Mouse (Mus musculus) hindbrain, postnatal 0 days (tissue): ENCODE results near the gene Gm17349. TPM values are rescaled to one million over a fixed set of nuclear protein-coding genes. Genes with fewer than 3 reads are reported as not detected.

ENCODE experiments used
- ATAC-seq: fragments of 200-750 bp; cut with Nextera tagmentation; 2 replicates; pipeline ENCODE4 v1.8.0; 2017; ENCODE audit warnings: mild to moderate bottlenecking, moderate TSS enrichment, moderate library complexity
- DNase-seq: peaks from one replicate; pipeline ENCODE4 v3.0.0-alpha.2; 2015; ENCODE audit warnings: low spot score
- H3K27ac ChIP-seq: fragments of 300-500 bp; sonication (generic); 2 replicates; pipeline ENCODE4 v1.5.1; 2014; ENCODE audit warnings: mild to moderate bottlenecking
- H3K27me3 ChIP-seq: fragments of 300-500 bp; sonication (generic); 2 replicates; pipeline ENCODE4 v1.6.1; 2014; ENCODE audit warnings: low read length, mixed read lengths; ENCODE audit not compliant: insufficient read depth
- H3K36me3 ChIP-seq: fragments of 300-500 bp; sonication (generic); 2 replicates; pipeline ENCODE4 v1.6.1; 2014; ENCODE audit warnings: low read length, mixed read lengths; ENCODE audit not compliant: insufficient read depth
- H3K4me1 ChIP-seq: fragments of 300-500 bp; sonication (generic); 2 replicates; pipeline ENCODE4 v1.6.1; 2014; ENCODE audit warnings: antibody characterized with exemption, low read length, mixed read lengths; ENCODE audit not compliant: insufficient read depth
- H3K4me2 ChIP-seq: fragments of 300-500 bp; sonication (generic); 2 replicates; pipeline ENCODE4 v1.6.1; 2014; ENCODE audit warnings: low read depth, mild to moderate bottlenecking, low read length, moderate library complexity, mixed read lengths
- H3K4me3 ChIP-seq: fragments of 300-500 bp; sonication (generic); 2 replicates; pipeline ENCODE4 v1.5.1; 2014; ENCODE audit warnings: low read length
- H3K9ac ChIP-seq: fragments of 300-500 bp; sonication (generic); replicated peaks from 2 replicates; pipeline ENCODE4 v1.6.1; 2014; ENCODE audit warnings: mild to moderate bottlenecking, low read length, moderate library complexity, mixed read lengths
- H3K9me3 ChIP-seq: fragments of 300-500 bp; sonication (generic); 2 replicates; pipeline ENCODE4 v1.6.1; 2016; ENCODE audit warnings: low read length, mixed read lengths
- CTCF ChIP-seq: IDR thresholded peaks from 2 replicates; pipeline ENCODE4 v1.5.1; 2016; ENCODE audit warnings: antibody characterized with exemption, control low read depth, low read depth
- WGBS: fragments of 180-500 bp; shearing (Covaris S2); extraction: QIAGEN DNeasy Blood & Tissue Kit; methylation state at CpG from one replicate; pipeline ENCODE4 v1.1.7; 2014; 5-methylcytosine and 5-hydroxymethylcytosine counted together
- polyA plus RNA-seq: library from polyadenylated mRNA; unstranded; fragments of >200 nt; fragmentation: Nextera tagmentation; extraction: Ambion mirVana; gene quantifications from 2 replicates; pipeline ENCODE4 v1.2.1, GENCODE M21; 2015
- total RNA-seq: library from RNA; depleted of rRNA; stranded (reverse); fragments of >200 nt; gene quantifications from 2 replicates; pipeline ENCODE4 v1.2.3, GENCODE M21; 2014

Gene Gm17349
- total and polyA plus RNA-seq, 2 experiments from 2014 or later: not detected

DNA sequence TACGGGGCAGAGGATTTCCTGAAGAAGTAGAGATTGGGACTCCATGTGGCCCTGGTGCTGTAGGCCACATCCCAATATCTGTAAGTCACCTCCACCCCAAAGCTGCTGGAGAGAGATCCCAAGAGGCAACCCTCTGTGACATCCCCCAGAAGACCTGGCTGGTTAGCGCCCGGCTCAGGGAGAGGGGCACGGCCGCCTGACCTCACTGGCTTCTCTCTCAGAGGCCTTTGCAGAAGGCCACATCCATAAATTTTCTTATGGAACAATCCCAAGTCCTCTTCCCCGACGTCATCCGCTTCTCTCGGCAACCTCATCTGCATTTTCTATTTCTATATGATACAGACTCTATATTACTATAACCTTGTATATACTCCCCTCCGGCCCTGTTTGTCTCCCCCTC, 5.6 kb downstream of the Gm17349 start:
- no peaks in the 10 kb centered on the region for H3K9me3 ChIP-seq
- TF ChIP-seq CTCF: no peak
- H3K4me2 ChIP-seq: no peak overlapping the region
- H3K36me3 ChIP-seq: peaks cover 13% of the 10 kb centered on the region; the same call in 1 of the 2 replicates
- H3K27ac ChIP-seq: no peak overlapping the region
- H3K4me1 ChIP-seq: peaks cover 14% of the 10 kb centered on the region; the same call in 1 of the 2 replicates
- no peak overlapping the region for H3K9ac ChIP-seq
- H3K4me3 ChIP-seq: no peak overlapping the region
- H3K27me3 ChIP-seq: no peaks in the 10 kb centered on the region
- 83% methylated on average over 10 of the region's 10 CpGs for WGBS
- ATAC-seq: no peak
- no peak for DNase-seq

DNA sequence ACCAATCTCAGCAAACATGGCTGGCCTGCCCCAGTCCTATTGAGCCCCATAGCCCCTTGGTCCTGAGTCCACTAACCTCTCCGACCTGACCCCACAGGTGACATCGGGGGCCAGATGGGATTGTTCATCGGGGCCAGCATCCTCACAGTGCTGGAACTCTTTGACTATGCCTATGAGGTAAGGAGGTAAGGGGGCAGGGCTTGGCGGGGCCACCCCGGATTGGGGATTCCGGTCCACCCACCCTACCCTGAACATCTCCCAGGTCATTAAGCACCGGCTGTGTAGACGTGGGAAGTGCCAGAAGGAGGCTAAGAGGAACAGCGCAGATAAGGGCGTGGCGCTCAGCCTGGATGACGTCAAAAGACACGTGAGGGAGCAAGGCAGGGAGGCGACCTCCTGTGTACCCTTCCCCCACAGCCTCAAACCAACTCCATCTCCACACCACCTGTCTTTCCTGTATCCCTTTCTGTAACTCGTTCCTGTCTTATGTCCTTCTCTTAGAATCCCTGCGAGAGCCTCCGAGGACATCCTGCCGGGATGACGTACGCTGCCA, 6.7 kb downstream of the Gm17349 start:
- no peak overlapping the region for H3K4me2 ChIP-seq
- WGBS: 46% methylated on average over 20 of the region's 20 CpGs
- no peak overlapping the region for H3K27ac ChIP-seq
- TF ChIP-seq CTCF: no peak
- ATAC-seq (no peak), DNase-seq (no peak)
- peaks cover 10% of the 10 kb centered on the region; the same call in 1 of the 2 replicates for H3K36me3 ChIP-seq
- no peak overlapping the region for H3K4me3 ChIP-seq
- H3K9ac ChIP-seq: no peak overlapping the region
- no peaks in the 10 kb centered on the region for H3K9me3 ChIP-seq
- no peaks in the 10 kb centered on the region for H3K27me3 ChIP-seq
- H3K4me1 ChIP-seq: peaks cover 9% of the 10 kb centered on the region; the same call in 1 of the 2 replicates

DNA sequence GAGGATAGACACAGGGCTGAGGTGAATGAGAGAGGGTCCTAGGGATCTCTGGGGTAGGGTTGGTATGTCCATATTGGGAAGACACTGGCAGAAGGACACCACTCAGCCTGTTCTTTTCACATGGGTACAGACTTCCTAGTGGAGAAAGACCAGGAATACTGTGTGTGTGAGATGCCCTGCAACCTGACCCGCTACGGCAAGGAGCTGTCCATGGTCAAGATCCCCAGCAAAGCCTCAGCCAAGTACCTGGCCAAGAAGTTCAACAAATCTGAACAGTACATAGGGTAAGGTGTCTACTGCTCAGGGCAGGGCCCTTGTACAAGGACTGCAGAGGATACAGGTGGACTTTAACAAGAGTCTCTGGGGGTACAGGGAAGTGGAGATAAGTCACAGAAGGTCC, 8.0 kb downstream of the Gm17349 start:
- H3K9me3 ChIP-seq: no peaks in the 10 kb centered on the region
- no peak overlapping the region for H3K4me3 ChIP-seq
- H3K27me3 ChIP-seq: no peaks in the 10 kb centered on the region
- H3K9ac ChIP-seq: no peak overlapping the region
- 47% methylated on average over 2 of the region's 2 CpGs for WGBS
- 0 out of 2 replicates have a peak, but pooled peaks cover 2% of the 10 kb centered on the region for H3K4me1 ChIP-seq
- H3K36me3 ChIP-seq: peaks cover 10% of the 10 kb centered on the region; the same call in 1 of the 2 replicates
- H3K4me2 ChIP-seq: no peak overlapping the region
- TF ChIP-seq CTCF: no peak
- no peak for DNase-seq
- no peak for ATAC-seq
- H3K27ac ChIP-seq: no peak overlapping the region

DNA sequence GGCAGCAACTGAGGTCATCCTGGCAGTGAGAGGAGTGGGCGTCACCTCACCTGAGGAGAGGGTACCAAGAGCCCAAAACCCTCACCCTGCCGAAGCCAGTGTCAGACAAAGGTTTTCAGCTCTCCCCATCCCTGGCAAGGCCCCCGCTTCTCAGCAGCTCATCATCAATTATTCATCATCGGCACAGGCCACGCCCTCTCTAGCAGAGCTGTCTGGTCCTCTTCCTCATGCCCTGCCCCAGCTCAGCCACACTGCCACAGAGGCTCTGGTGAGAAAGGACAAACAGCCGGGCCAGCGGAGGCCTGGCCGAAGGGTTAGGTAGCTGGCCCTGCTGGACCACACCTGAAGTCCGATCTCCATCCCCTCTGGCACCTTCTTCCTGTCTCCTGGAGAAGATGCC, 13.3 kb downstream of the Gm17349 start:
- 42% methylated on average over 9 of the region's 9 CpGs for WGBS
- no peak overlapping the region for H3K9ac ChIP-seq

DNA sequence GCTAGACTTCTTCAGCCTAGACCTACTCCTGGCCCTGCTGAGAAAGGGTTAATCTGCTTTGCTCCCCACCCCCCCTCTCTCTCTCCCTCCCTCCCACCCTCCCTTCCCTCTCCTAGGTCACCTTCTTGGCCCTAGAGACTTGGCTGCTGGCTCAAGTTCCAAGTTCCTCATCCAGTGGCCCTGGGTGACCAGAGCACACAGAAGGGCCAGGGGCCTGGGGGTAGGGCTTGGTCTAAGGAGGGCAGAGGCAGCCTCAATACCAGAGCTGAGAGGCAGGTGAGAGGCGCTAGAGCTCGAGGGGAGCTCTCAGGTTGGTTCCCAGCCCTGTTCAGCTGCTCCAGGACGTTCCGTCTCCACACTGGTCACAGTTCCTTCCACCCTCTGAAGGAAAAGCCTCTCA, 14.4 kb downstream of the Gm17349 start:
- Histone ChIP-seq H3K27ac (no peak overlapping the region), H3K9me3 (no peaks in the 10 kb centered on the region), H3K4me1 (no peaks in the 10 kb centered on the region), H3K27me3 (no peaks in the 10 kb centered on the region), H3K4me2 (no peak overlapping the region), H3K36me3 (no peaks in the 10 kb centered on the region), H3K4me3 (no peak overlapping the region), H3K9ac (no peak overlapping the region)
- ATAC-seq: no peak
- no peak for DNase-seq
- 25% methylated on average over 4 of the region's 4 CpGs for WGBS
- no peak for TF ChIP-seq CTCF

More for the DNA sequence above, 13.3 kb downstream of the Gm17349 start:
- no peaks in the 10 kb centered on the region for H3K27me3 ChIP-seq
- no peak overlapping the region for H3K27ac ChIP-seq
- no peak for TF ChIP-seq CTCF
- no peaks in the 10 kb centered on the region for H3K4me1 ChIP-seq
- H3K4me2 ChIP-seq: no peak overlapping the region
- H3K9me3 ChIP-seq: no peaks in the 10 kb centered on the region
- no peak overlapping the region for H3K4me3 ChIP-seq
- ATAC-seq: peak; percentile 46; the same call in 1 of the 2 replicates
- H3K36me3 ChIP-seq: peaks cover 3% of the 10 kb centered on the region; the same call in 1 of the 2 replicates
- DNase-seq: peak; percentile 39

DNA sequence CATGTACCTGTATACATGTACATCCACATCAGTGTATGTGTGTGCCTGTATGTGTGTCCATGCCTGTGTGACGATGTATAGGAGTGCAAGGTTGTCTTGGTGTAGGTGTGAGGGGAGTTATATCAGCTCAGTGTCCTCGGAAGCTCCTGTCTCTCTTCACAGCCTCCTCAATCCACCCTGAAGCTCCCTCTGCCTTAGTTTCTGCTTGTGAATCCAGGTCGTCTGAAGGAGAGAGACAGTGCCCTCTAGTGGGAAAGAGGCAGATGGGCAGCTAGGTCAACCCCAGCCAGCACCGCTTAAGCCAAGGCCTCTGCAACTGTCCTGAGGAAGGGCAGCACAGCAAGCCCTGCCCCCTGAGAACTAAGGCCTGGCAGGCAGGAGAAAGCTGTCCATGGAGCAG, 16.6 kb downstream of the Gm17349 start:
- ATAC-seq: peak; percentile 57; the same call in 1 of the 2 replicates
- no peak overlapping the region for H3K4me2 ChIP-seq
- 2% methylated on average over 4 of the region's 4 CpGs for WGBS

DNA sequence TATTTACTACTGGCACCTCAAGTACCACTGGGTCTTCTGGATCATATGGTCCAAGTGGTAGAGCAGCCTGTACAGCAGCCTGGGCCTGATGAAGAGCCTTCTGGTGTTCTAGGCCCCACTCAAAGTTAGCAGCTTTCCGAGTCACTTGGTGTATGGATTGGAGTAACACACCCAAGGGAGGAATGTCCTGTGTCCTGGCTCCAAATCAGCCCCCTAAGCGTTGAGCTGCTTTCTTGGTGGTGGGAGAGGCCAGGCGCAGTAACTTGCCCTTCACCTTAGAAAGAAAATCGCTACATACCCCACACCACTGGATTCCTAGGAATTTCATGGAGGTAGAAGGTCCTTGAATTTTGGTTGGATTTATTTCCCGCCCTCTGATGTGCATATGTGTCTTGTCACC, 21.1 kb downstream of the Gm17349 start:
- no peaks in the 10 kb centered on the region for H3K27me3 ChIP-seq
- no peak for TF ChIP-seq CTCF
- no peak overlapping the region for H3K27ac ChIP-seq
- ATAC-seq: no peak
- no peaks in the 10 kb centered on the region for H3K9me3 ChIP-seq
- no peaks in the 10 kb centered on the region for H3K36me3 ChIP-seq
- no peak overlapping the region for H3K4me3 ChIP-seq
- H3K4me1 ChIP-seq: no peaks in the 10 kb centered on the region
- no peak overlapping the region for H3K4me2 ChIP-seq
- DNase-seq: no peak
- 95% methylated on average over 5 of the region's 5 CpGs for WGBS
- no peak overlapping the region for H3K9ac ChIP-seq

More for the DNA sequence above, 16.6 kb downstream of the Gm17349 start:
- Histone ChIP-seq H3K9me3 (no peaks in the 10 kb centered on the region), H3K27me3 (no peaks in the 10 kb centered on the region), H3K9ac (no peak overlapping the region), H3K4me1 (no peaks in the 10 kb centered on the region), H3K36me3 (no peaks in the 10 kb centered on the region), H3K27ac (no peak overlapping the region), H3K4me3 (no peak overlapping the region)
- TF ChIP-seq CTCF: peak; percentile 96
- peak; percentile 86 for DNase-seq
